Mouse (Mus musculus): ENCODE results near the gene Btrc. TPM values are rescaled to one million over a fixed set of nuclear protein-coding genes. Genes with fewer than 3 reads are reported as not detected.

Btrc gene
- polyA plus RNA-seq, 1 experiment from 2014 or later: 49.1 TPM

Other genes with a start within 250 kb of the Btrc start
- gene Tlx1, start 213.1 kb upstream of the Btrc start, polyA plus RNA-seq (2016; fragmentation: Nextera tagmentation; extraction: Ambion mirVana): not detected in 2 replicates
- gene Lbx1, start 127.9 kb upstream of the Btrc start, polyA plus RNA-seq (2016; fragmentation: Nextera tagmentation; extraction: Ambion mirVana): 0.07 and 0.08 TPM in 2 replicates
- gene Poll, start 196.8 kb downstream of the Btrc start, polyA plus RNA-seq (2016; fragmentation: Nextera tagmentation; extraction: Ambion mirVana): 9.2 and 9.9 TPM in 2 replicates
- gene Gm17018, start 196.9 kb downstream of the Btrc start, polyA plus RNA-seq (2016; fragmentation: Nextera tagmentation; extraction: Ambion mirVana): 21.4 and 25.5 TPM in 2 replicates